Mouse (Mus musculus): ENCODE measurements at regions not wholly inside any gene's neighbourhood (a gene's known extent, or its start where the extent isn't known, plus 50 kb on each side); places are given as distances from the start of the nearest gene placed in this dataset.
A peak's percentile ranks its signal among the peaks of the same experiment; 100 is the strongest.

- no peak for DNase-seq
Measured at GRCm38 (mm10) chr2:133371490-133372215, 180.3 kb upstream of the Bmp2 start.

- no peak for DNase-seq
Measured at GRCm38 (mm10) chr2:133373543-133373942, 178.4 kb upstream of the Bmp2 start.

GRCm38 (mm10) chr2:133381054-133381453 is 170.9 kb upstream of the Bmp2 start:
- peak; percentile 63 for DNase-seq

GRCm38 (mm10) chr2:133383135-133383920 is 168.6 kb upstream of the Bmp2 start:
- no peak for DNase-seq

- DNase-seq: no peak
Measured at GRCm38 (mm10) chr2:133385297-133385696, 166.7 kb upstream of the Bmp2 start.

- no peak for DNase-seq
Measured at GRCm38 (mm10) chr2:133387349-133387748, 164.6 kb upstream of the Bmp2 start.

- DNase-seq: no peak
Measured at GRCm38 (mm10) chr2:133392298-133392697, 159.7 kb upstream of the Bmp2 start.

GRCm38 (mm10) chr2:133397566-133397965 is 154.4 kb upstream of the Bmp2 start:
- no peak for DNase-seq

- DNase-seq: no peak
Measured at GRCm38 (mm10) chr2:133399059-133399690, 152.8 kb upstream of the Bmp2 start.

- no peak for DNase-seq
Measured at GRCm38 (mm10) chr2:133400963-133401362, 151.0 kb upstream of the Bmp2 start.

GRCm38 (mm10) chr2:133416990-133417581 is 134.9 kb upstream of the Bmp2 start:
- DNase-seq: no peak

GRCm38 (mm10) chr2:133419686-133420303 is 132.2 kb upstream of the Bmp2 start:
- DNase-seq: no peak

- no peak for DNase-seq
Measured at GRCm38 (mm10) chr2:133425538-133425937, 126.4 kb upstream of the Bmp2 start.

GRCm38 (mm10) chr2:133427039-133427438 is 124.9 kb upstream of the Bmp2 start:
- DNase-seq: no peak

GRCm38 (mm10) chr2:133429369-133430062 is 122.4 kb upstream of the Bmp2 start:
- DNase-seq: no peak

GRCm38 (mm10) chr2:133430741-133431438 is 121.1 kb upstream of the Bmp2 start:
- DNase-seq: peak; percentile 46

- no peak for DNase-seq
Measured at GRCm38 (mm10) chr2:133432141-133432813, 119.7 kb upstream of the Bmp2 start.

- no peak for DNase-seq
Measured at GRCm38 (mm10) chr2:133436913-133437843, 114.8 kb upstream of the Bmp2 start.

GRCm38 (mm10) chr2:133438018-133438417 is 113.9 kb upstream of the Bmp2 start:
- no peak for DNase-seq
